Mouse (Mus musculus): Measurements from ENCODE around the gene Zmym1.

GRCm38 (mm10) chr4:127095090-127095489 lies 34.1 kb upstream of the Zmym1 start:
- TF ChIP-seq GATA1 (IDR thresholded peaks at IDR 0.05; ENCODE audit: borderline replicate concordance, low read length) (no peak), FLI1 (IDR thresholded peaks at IDR 0.05; ENCODE audit: low read length) (no peak)
